Mouse (Mus musculus) hindbrain, embryonic 11.5 days (tissue): ENCODE measurements around the gene Dcx. TPM values are rescaled to one million over a fixed set of nuclear protein-coding genes. Genes with fewer than 3 reads are reported as not detected.
A peak's percentile ranks its signal among the peaks of the same experiment; 100 is the strongest.

ENCODE experiments used
- ATAC-seq: fragments of 200-750 bp; cut with Nextera tagmentation; 2 replicates; pipeline ENCODE4 v1.8.0; 2017; ENCODE audit warnings: mild to moderate bottlenecking, moderate TSS enrichment, moderate library complexity; ENCODE audit not compliant: low FRiP score
- DNase-seq: peaks from one replicate; pipeline ENCODE4 v3.0.0-alpha.2; 2015; ENCODE audit warnings: low spot score
- H3K27ac ChIP-seq: fragments of 300-500 bp; sonication (generic); 2 replicates; pipeline ENCODE4 v1.5.1; 2014; ENCODE audit warnings: mild to moderate bottlenecking, low read depth, low read length
- H3K27me3 ChIP-seq: fragments of 300-500 bp; sonication (generic); 2 replicates; pipeline ENCODE4 v1.6.1; 2014; ENCODE audit warnings: mild to moderate bottlenecking, low read length, moderate library complexity, mixed read lengths; ENCODE audit not compliant: control insufficient read depth, insufficient read depth
- H3K36me3 ChIP-seq: fragments of 300-500 bp; sonication (generic); 2 replicates; pipeline ENCODE4 v1.6.1; 2014; ENCODE audit warnings: mild to moderate bottlenecking, low read length, moderate library complexity, mixed read lengths; ENCODE audit not compliant: control insufficient read depth, insufficient read depth
- H3K4me1 ChIP-seq: fragments of 300-500 bp; sonication (generic); replicated peaks from 2 replicates; pipeline ENCODE4 v1.6.1; 2014; ENCODE audit warnings: low read length, mixed read lengths; ENCODE audit not compliant: control insufficient read depth, insufficient read depth
- H3K4me2 ChIP-seq: fragments of 300-500 bp; sonication (generic); replicated peaks from 2 replicates; pipeline ENCODE4 v1.6.1; 2014; ENCODE audit warnings: mild to moderate bottlenecking, low read depth, low read length
- H3K4me3 ChIP-seq: fragments of 300-500 bp; sonication (generic); 2 replicates; pipeline ENCODE4 v1.5.1; 2014; ENCODE audit warnings: low read depth, low read length
- H3K9ac ChIP-seq: fragments of 300-500 bp; sonication (generic); 2 replicates; pipeline ENCODE4 v1.6.1; 2014; ENCODE audit warnings: low read depth, low read length
- H3K9me3 ChIP-seq: fragments of 300-500 bp; sonication (generic); 2 replicates; pipeline ENCODE4 v1.6.1; 2016; ENCODE audit warnings: low read length; ENCODE audit not compliant: control insufficient read depth
- WGBS: fragments of 180-500 bp; shearing (Covaris S2); extraction: QIAGEN DNeasy Blood & Tissue Kit; methylation state at CpG from one replicate; pipeline ENCODE4 v1.1.7; 2014; 5-methylcytosine and 5-hydroxymethylcytosine counted together
- polyA plus RNA-seq: library from polyadenylated mRNA; unstranded; fragments of >200 nt; fragmentation: Nextera tagmentation; extraction: Ambion mirVana; gene quantifications from 2 replicates; pipeline ENCODE4 v1.2.1, GENCODE M21; 2014

The Dcx gene
- polyA plus RNA-seq, 1 experiment from 2014 or later: 180 TPM

GRCm38 (mm10) chrX:143867129-143867664 lies 65.9 kb downstream of the Dcx start:
- no peaks in the 10 kb centered on the region for H3K9me3 ChIP-seq
- H3K4me3 ChIP-seq: no peak overlapping the region
- no peaks in the 10 kb centered on the region for H3K4me1 ChIP-seq
- H3K4me2 ChIP-seq: no peak overlapping the region
- H3K27me3 ChIP-seq: no peaks in the 10 kb centered on the region
- H3K9ac ChIP-seq: no peak overlapping the region
- ATAC-seq (no peak), DNase-seq (no peak)
- WGBS: 90% methylated on average over 5 of the region's 5 CpGs
- H3K36me3 ChIP-seq: no peaks in the 10 kb centered on the region
- H3K27ac ChIP-seq: no peak overlapping the region

- Histone ChIP-seq H3K4me2 (no peak overlapping the region), H3K4me3 (no peak overlapping the region), H3K9me3 (no peaks in the 10 kb centered on the region), H3K36me3 (no peaks in the 10 kb centered on the region), H3K4me1 (no peaks in the 10 kb centered on the region), H3K27ac (no peak overlapping the region), H3K9ac (no peak overlapping the region), H3K27me3 (no peaks in the 10 kb centered on the region)
- WGBS: 91% methylated on average over 3 of the region's 3 CpGs
- no peak for ATAC-seq
- no peak for DNase-seq
These were observed 81.8 kb downstream of the Dcx start for GRCm38 (mm10) chrX:143851351-143851750.

- WGBS: 79% methylated on average over 3 of the region's 3 CpGs
- H3K4me2 ChIP-seq: no peak overlapping the region
- DNase-seq (no peak), ATAC-seq (no peak)
- no peaks in the 10 kb centered on the region for H3K9me3 ChIP-seq
- no peaks in the 10 kb centered on the region for H3K36me3 ChIP-seq
- no peak overlapping the region for H3K9ac ChIP-seq
- H3K4me1 ChIP-seq: no peaks in the 10 kb centered on the region
- no peak overlapping the region for H3K4me3 ChIP-seq
- no peak overlapping the region for H3K27ac ChIP-seq
- no peaks in the 10 kb centered on the region for H3K27me3 ChIP-seq
These were observed 83.1 kb downstream of the Dcx start for GRCm38 (mm10) chrX:143849969-143850368.

- H3K4me3 ChIP-seq: no peak overlapping the region
- H3K27ac ChIP-seq: no peak overlapping the region
- no peak for DNase-seq
- no peaks in the 10 kb centered on the region for H3K36me3 ChIP-seq
- H3K9me3 ChIP-seq: no peaks in the 10 kb centered on the region
- H3K27me3 ChIP-seq: no peaks in the 10 kb centered on the region
- H3K9ac ChIP-seq: no peak overlapping the region
- 80% methylated on average over 3 of the region's 3 CpGs for WGBS
- no peak for ATAC-seq
- H3K4me2 ChIP-seq: no peak overlapping the region
- no peaks in the 10 kb centered on the region for H3K4me1 ChIP-seq
These were observed 86.5 kb downstream of the Dcx start for GRCm38 (mm10) chrX:143846637-143847036.

- no peak for ATAC-seq
- no peaks in the 10 kb centered on the region for H3K27me3 ChIP-seq
- H3K36me3 ChIP-seq: no peaks in the 10 kb centered on the region
- H3K9ac ChIP-seq: no peak within 1 kb of the TSS
- H3K9me3 ChIP-seq: no peaks in the 10 kb centered on the region
- no peak within 1 kb of the TSS for H3K27ac ChIP-seq
- peak; percentile 9 for DNase-seq
- no peaks in the 10 kb centered on the region for H3K4me1 ChIP-seq
- H3K4me2 ChIP-seq: no peak within 1 kb of the TSS
- 47% methylated on average over 4 of the region's 4 CpGs for whole genome bisulfite sequencing
- H3K4me3 ChIP-seq: no peak within 1 kb of the TSS
These were observed 105.9 kb downstream of the Dcx start, which contains the start of gene Capn6 for GRCm38 (mm10) chrX:143827212-143827611. TSS of gene Capn6 (minus strand) at chrX:143827414.

GRCm38 (mm10) chrX:143826521-143826920 lies 106.6 kb downstream of the Dcx start:
- H3K4me1 ChIP-seq: no peaks in the 10 kb centered on the region
- no peak overlapping the region for H3K4me3 ChIP-seq
- ATAC-seq: no peak
- no peaks in the 10 kb centered on the region for H3K36me3 ChIP-seq
- H3K9ac ChIP-seq: no peak overlapping the region
- H3K27me3 ChIP-seq: no peaks in the 10 kb centered on the region
- DNase-seq: no peak
- no peaks in the 10 kb centered on the region for H3K9me3 ChIP-seq
- no peak overlapping the region for H3K4me2 ChIP-seq
- 67% methylated on average over 4 of the region's 4 CpGs for WGBS
- no peak overlapping the region for H3K27ac ChIP-seq

GRCm38 (mm10) chrX:143818961-143819360 lies 114.2 kb downstream of the Dcx start:
- H3K4me3 ChIP-seq: no peak overlapping the region
- no peak for ATAC-seq
- H3K4me1 ChIP-seq: no peaks in the 10 kb centered on the region
- DNase-seq: no peak
- no peak overlapping the region for H3K9ac ChIP-seq
- H3K9me3 ChIP-seq: no peaks in the 10 kb centered on the region
- H3K4me2 ChIP-seq: no peak overlapping the region
- H3K27me3 ChIP-seq: no peaks in the 10 kb centered on the region
- no peaks in the 10 kb centered on the region for H3K36me3 ChIP-seq
- H3K27ac ChIP-seq: no peak overlapping the region
- whole genome bisulfite sequencing: 89% methylated on average over 2 of the region's 2 CpGs

GRCm38 (mm10) chrX:143815948-143816347 lies 117.2 kb downstream of the Dcx start:
- ATAC-seq (no peak), DNase-seq (no peak)
- Histone ChIP-seq H3K9me3 (no peaks in the 10 kb centered on the region), H3K36me3 (no peaks in the 10 kb centered on the region), H3K27me3 (no peaks in the 10 kb centered on the region), H3K4me2 (no peak overlapping the region), H3K9ac (no peak overlapping the region), H3K27ac (no peak overlapping the region), H3K4me1 (no peaks in the 10 kb centered on the region), H3K4me3 (no peak overlapping the region)
- 85% methylated on average over 1 of the region's 1 CpGs for WGBS
